Comparison of ENCODE assay signal across 13 mouse cellular contexts in the genomic region with DNA sequence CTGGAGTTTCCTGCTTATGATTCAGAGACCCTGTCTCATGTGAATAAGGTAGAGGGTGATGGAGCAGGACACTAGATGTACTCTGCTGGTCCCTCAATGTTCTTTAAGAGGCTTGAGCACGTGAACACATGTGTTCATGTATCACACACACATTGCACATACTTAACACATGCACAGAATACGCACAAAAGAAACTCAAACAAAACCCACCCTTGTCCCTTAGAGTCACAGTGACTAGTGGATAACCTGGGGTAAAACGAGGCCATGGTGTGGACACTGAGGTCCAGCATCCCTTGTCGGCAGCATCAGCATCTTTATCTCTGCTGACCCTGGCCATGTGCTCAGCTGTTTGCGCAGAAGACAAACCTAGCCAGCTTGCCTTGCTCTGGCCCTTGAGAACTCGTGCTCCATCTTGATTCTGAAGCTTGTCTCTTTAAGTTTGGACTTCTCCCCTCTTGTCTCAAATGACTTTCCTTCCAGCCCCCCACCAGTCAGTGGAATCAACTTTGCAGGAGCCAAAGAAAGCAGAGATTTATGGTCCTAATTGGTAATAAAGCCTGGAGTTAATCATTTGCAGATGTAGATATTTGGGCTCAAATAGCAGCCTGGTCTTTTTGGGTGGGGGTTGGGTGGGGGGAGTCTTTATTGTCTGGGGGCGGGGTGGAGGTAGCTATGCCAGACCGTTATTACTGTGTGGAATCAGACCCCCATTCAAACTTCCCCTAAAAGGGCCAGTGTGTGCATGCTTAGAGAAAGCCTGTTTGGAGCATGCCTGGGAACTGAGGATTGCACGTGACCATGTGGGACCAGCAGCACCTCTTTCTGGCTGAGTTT.
DNase-seq lines count a peak whose midpoint lies in the region; ATAC-seq lines count a peak whose summit lies in the region.
"Had no signal": no experiment of that assay in that cellular context is flagged by ENCODE, and none has a peak within 500 bp of the region (broad histone marks: within the 10 kb centered on the region; RNA-seq: fewer than 3 reads in every experiment).

No protein-coding gene starts in this region.

- peak; percentile 19 for DNase-seq in forebrain, embryonic 14.5 days (ENCODE audit: low spot score)
- DNase-seq in midbrain, embryonic 11.5 days (ENCODE audit: low spot score, missing footprints), result peak; percentile 88
- DNase-seq in limb, embryonic 10.5 days (ENCODE audit: low spot score), result peak; percentile 75
- DNase-seq in retina, embryonic 14.5 days (ENCODE audit: low spot score), result peak; percentile 11
- no peak for DNase-seq in c-Kit-positive CD71-positive TER-119-positive erythroid progenitor cells, embryonic 14.5 days (ENCODE audit: low spot score)
- no peak for DNase-seq in ovary, postnatal 36 days (ENCODE audit: low spot score)
- DNase-seq: cerebellum, adult 11 months; heart, adult 2 months; liver, postnatal 0 days had no signal

- H3K36me3 ChIP-seq in forebrain, embryonic 14.5 days (ENCODE audit: control insufficient read depth, insufficient read depth, low read length), result no peaks in the 10 kb centered on the region
- H3K36me3 ChIP-seq in forebrain, embryonic 15.5 days, result no peaks in the 10 kb centered on the region
- H3K36me3 ChIP-seq in midbrain, embryonic 11.5 days (ENCODE audit: control insufficient read depth, insufficient read depth, low read length), result no peaks in the 10 kb centered on the region
- no peaks in the 10 kb centered on the region for H3K36me3 ChIP-seq in midbrain, embryonic 16.5 days (ENCODE audit: control insufficient read depth, insufficient read depth, low read length)
- no peaks in the 10 kb centered on the region for H3K36me3 ChIP-seq in limb, embryonic 10.5 days
- H3K36me3 ChIP-seq: stomach, embryonic 15.5 days had no signal

- H3K4me3 ChIP-seq in forebrain, embryonic 14.5 days (ENCODE audit: low read depth, low read length), result no peak overlapping the region
- H3K4me3 ChIP-seq in forebrain, embryonic 15.5 days, result no peak overlapping the region
- no peak overlapping the region for H3K4me3 ChIP-seq in midbrain, embryonic 11.5 days (ENCODE audit: low read depth, low read length)
- H3K4me3 ChIP-seq in midbrain, embryonic 16.5 days (ENCODE audit: low read depth, low read length), result no peak overlapping the region
- H3K4me3 ChIP-seq in limb, embryonic 10.5 days, result peak overlapping the region; percentile 12; the same call in 1 of the 2 replicates
- H3K4me3 ChIP-seq: heart, adult 2 months; hindbrain, embryonic 15.5 days; stomach, embryonic 15.5 days had no signal

- peaks cover 8% of the 10 kb centered on the region; the same call in 1 of the 2 replicates for H3K4me1 ChIP-seq in forebrain, embryonic 14.5 days (ENCODE audit: control insufficient read depth, insufficient read depth, low read length)
- H3K4me1 ChIP-seq in forebrain, embryonic 15.5 days, result peaks cover 8% of the 10 kb centered on the region; the same call in 1 of the 2 replicates
- H3K4me1 ChIP-seq in midbrain, embryonic 11.5 days (ENCODE audit: control insufficient read depth, insufficient read depth, low read length), result peaks cover 6% of the 10 kb centered on the region; the same call in 1 of the 2 replicates
- H3K4me1 ChIP-seq in midbrain, embryonic 16.5 days (ENCODE audit: control insufficient read depth, insufficient read depth, low read length), result peaks cover 3% of the 10 kb centered on the region; the same call in 1 of the 2 replicates
- H3K4me1 ChIP-seq in limb, embryonic 10.5 days, result peaks cover 68% of the 10 kb centered on the region
- H3K4me1 ChIP-seq: hindbrain, embryonic 15.5 days had no signal

- no peak for ATAC-seq in forebrain, embryonic 14.5 days
- no peak for ATAC-seq in forebrain, embryonic 15.5 days (replicated peaks)
- ATAC-seq in midbrain, embryonic 11.5 days (ENCODE audit: low FRiP score), result no peak
- no peak for ATAC-seq in midbrain, embryonic 16.5 days
- ATAC-seq: liver, postnatal 0 days had no signal

- H3K27ac ChIP-seq in forebrain, embryonic 14.5 days (ENCODE audit: low read depth, low read length), result no peak overlapping the region
- H3K27ac ChIP-seq in forebrain, embryonic 15.5 days (replicated peaks), result no peak overlapping the region
- H3K27ac ChIP-seq in midbrain, embryonic 11.5 days (ENCODE audit: low read depth, low read length), result no peak overlapping the region
- H3K27ac ChIP-seq in midbrain, embryonic 16.5 days (ENCODE audit: low read length), result no peak overlapping the region
- H3K27ac ChIP-seq in limb, embryonic 10.5 days, result peak overlapping the region; percentile 89
- H3K27ac ChIP-seq: heart, adult 2 months; stomach, embryonic 15.5 days had no signal

- H3K9ac ChIP-seq in forebrain, embryonic 14.5 days (ENCODE audit: low read length), result no peak overlapping the region
- no peak overlapping the region for H3K9ac ChIP-seq in forebrain, embryonic 15.5 days (replicated peaks)
- H3K9ac ChIP-seq in midbrain, embryonic 11.5 days (ENCODE audit: low read length), result no peak overlapping the region
- no peak overlapping the region for H3K9ac ChIP-seq in midbrain, embryonic 16.5 days (ENCODE audit: low read depth, low read length)
- H3K9ac ChIP-seq: hindbrain, embryonic 15.5 days; liver, postnatal 0 days; stomach, embryonic 15.5 days had no signal

- H3K9me3 ChIP-seq in forebrain, embryonic 14.5 days (replicated peaks; ENCODE audit: control insufficient read depth, low read length), result no peaks in the 10 kb centered on the region
- H3K9me3 ChIP-seq in forebrain, embryonic 15.5 days, result no peaks in the 10 kb centered on the region
- no peaks in the 10 kb centered on the region for H3K9me3 ChIP-seq in midbrain, embryonic 11.5 days (ENCODE audit: control insufficient read depth, low read length)
- no peaks in the 10 kb centered on the region for H3K9me3 ChIP-seq in midbrain, embryonic 16.5 days (replicated peaks; ENCODE audit: control insufficient read depth, low read length, poor library complexity, severe bottlenecking)
- H3K9me3 ChIP-seq in limb, embryonic 10.5 days (replicated peaks), result no peaks in the 10 kb centered on the region
- H3K9me3 ChIP-seq: hindbrain, embryonic 15.5 days; stomach, embryonic 15.5 days had no signal

- no peak overlapping the region for H3K4me2 ChIP-seq in forebrain, embryonic 14.5 days (ENCODE audit: low read length)
- no peak overlapping the region for H3K4me2 ChIP-seq in forebrain, embryonic 15.5 days (replicated peaks)
- H3K4me2 ChIP-seq in midbrain, embryonic 11.5 days, result no peak overlapping the region
- no peak overlapping the region for H3K4me2 ChIP-seq in midbrain, embryonic 16.5 days (ENCODE audit: low read length)
- H3K4me2 ChIP-seq: hindbrain, embryonic 15.5 days; stomach, embryonic 15.5 days had no signal

- WGBS in forebrain, embryonic 14.5 days, result 66% methylated on average over 9 of the region's 9 CpGs
- WGBS in forebrain, embryonic 15.5 days, result 64% methylated on average over 9 of the region's 9 CpGs
- WGBS in midbrain, embryonic 11.5 days, result 73% methylated on average over 9 of the region's 9 CpGs
- WGBS in midbrain, embryonic 16.5 days, result 76% methylated on average over 9 of the region's 9 CpGs
- WGBS in limb, embryonic 10.5 days, result 30% methylated on average over 9 of the region's 9 CpGs

- H3K27me3 ChIP-seq in forebrain, embryonic 14.5 days (replicated peaks; ENCODE audit: control insufficient read depth, insufficient read depth, low read length), result no peaks in the 10 kb centered on the region
- no peaks in the 10 kb centered on the region for H3K27me3 ChIP-seq in forebrain, embryonic 15.5 days
- no peaks in the 10 kb centered on the region for H3K27me3 ChIP-seq in midbrain, embryonic 11.5 days (ENCODE audit: control insufficient read depth, insufficient read depth, low read length)
- no peaks in the 10 kb centered on the region for H3K27me3 ChIP-seq in midbrain, embryonic 16.5 days (ENCODE audit: control insufficient read depth, insufficient read depth, low read depth, low read length)
- H3K27me3 ChIP-seq in limb, embryonic 10.5 days (ENCODE audit: low read depth, poor library complexity, severe bottlenecking), result no peaks in the 10 kb centered on the region
- H3K27me3 ChIP-seq: hindbrain, embryonic 15.5 days; stomach, embryonic 15.5 days had no signal

Comparison
In these comparisons a context has a peak if more than half of its experiments do, and no peak if none do; other contexts are left out.
1. DNase-seq: peak in forebrain, embryonic 14.5 days (single experiment), midbrain, embryonic 11.5 days (single experiment), limb, embryonic 10.5 days (single experiment) and retina, embryonic 14.5 days (single experiment); none in c-Kit-positive CD71-positive TER-119-positive erythroid progenitor cells, embryonic 14.5 days (single experiment) and ovary, postnatal 36 days (single experiment).